Mouse (Mus musculus) layer of hippocampus, adult 18-20 months (tissue): ENCODE data around the gene Apela. TPM values are rescaled to one million over a fixed set of nuclear protein-coding genes. Genes with fewer than 3 reads are reported as not detected.

ENCODE experiments used
- DNase-seq, 2 experiments: peaks; one replicate each; pipeline ENCODE4 v3.0.0; 2022; ENCODE audit warnings: low spot score in 2 of 2
- long read RNA-seq: library from polyadenylated mRNA; stranded (forward); transcript quantifications from one replicate; pipeline ENCODE4 v2.0.0, GENCODE M21; 2021
- total RNA-seq, 2 experiments: library from RNA; stranded (reverse); gene quantifications; 2 replicates each; pipeline ENCODE4 v1.2.3; 2021

The Apela gene
- total RNA-seq = not detected
- long read RNA-seq = 0 reads

- DNase-seq = peak; percentile 11 to 55
Observed at GRCm38 (mm10) chr8:65037117-65037533, at the start of gene Apela. Gene Apela, minus strand, starts transcription at chr8:65037336.

DNA sequence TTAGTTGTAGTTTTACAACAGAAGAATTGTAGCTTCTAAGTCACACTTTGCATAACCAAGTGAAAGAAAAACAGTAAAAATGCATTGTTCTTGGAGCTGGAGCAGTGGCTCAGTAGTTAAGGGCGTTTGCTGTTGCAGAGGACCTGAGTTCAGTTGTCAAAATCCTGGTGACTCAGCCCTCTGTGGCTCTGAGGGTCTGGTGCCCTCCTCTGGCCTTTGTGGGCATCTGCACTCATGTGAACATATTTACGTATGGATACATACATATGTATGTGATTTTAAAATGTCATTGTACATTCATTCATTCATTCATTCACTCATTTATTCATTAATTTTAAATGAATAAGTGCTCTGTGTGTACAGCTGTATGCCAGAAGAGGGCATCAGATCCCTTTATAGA lies 48.5 kb upstream of the Apela start:
- DNase-seq = no peak

GRCm38 (mm10) chr8:65080731-65081130 lies 43.6 kb upstream of the Apela start:
- no peak for DNase-seq

DNA sequence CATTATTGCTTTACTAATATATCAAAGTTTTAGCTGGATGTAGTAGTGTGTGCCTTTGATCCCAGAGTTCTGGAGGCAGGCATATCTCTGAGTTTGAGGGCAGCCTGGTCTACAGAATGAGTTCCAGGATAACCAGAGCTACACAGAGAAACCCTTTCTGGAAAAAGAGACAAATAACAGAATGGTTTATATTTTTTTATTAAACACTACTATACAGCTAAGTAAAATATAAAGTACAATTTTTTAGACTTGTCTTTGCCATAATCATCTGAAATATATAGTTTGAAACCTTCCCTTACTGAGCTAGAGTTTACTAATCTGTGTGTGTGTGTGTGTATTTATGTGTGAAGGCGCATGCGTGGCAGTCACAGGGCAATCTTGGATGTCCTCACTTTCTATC lies 37.6 kb upstream of the Apela start, which contains the start of gene Gm10663:
Gene Gm10663, plus strand, starts transcription at position 301 of the 400 bp plus-strand sequence.
- DNase-seq = no peak

DNA sequence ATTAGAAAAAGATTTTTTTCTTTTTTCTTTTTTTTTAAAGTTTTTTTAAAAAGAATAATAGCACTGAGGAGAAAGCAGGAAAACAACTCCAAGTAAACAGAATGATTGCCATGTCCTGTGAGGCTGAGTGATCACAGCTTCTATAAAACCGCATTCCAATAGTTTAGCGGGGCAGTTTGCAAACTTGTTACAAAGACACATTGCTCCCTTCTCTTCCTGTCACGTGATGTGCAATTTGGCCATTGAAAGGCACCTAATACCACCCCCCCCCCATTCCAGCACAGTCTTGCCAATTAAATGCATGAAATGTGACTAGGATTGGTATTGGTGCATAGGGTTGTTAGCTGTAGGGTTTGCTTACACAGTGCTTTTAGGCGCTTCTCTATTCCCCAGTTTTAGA lies 33.9 kb upstream of the Apela start:
- no peak for DNase-seq

- DNase-seq = no peak
Observed at GRCm38 (mm10) chr8:65068473-65068819, 31.3 kb upstream of the Apela start.

DNA sequence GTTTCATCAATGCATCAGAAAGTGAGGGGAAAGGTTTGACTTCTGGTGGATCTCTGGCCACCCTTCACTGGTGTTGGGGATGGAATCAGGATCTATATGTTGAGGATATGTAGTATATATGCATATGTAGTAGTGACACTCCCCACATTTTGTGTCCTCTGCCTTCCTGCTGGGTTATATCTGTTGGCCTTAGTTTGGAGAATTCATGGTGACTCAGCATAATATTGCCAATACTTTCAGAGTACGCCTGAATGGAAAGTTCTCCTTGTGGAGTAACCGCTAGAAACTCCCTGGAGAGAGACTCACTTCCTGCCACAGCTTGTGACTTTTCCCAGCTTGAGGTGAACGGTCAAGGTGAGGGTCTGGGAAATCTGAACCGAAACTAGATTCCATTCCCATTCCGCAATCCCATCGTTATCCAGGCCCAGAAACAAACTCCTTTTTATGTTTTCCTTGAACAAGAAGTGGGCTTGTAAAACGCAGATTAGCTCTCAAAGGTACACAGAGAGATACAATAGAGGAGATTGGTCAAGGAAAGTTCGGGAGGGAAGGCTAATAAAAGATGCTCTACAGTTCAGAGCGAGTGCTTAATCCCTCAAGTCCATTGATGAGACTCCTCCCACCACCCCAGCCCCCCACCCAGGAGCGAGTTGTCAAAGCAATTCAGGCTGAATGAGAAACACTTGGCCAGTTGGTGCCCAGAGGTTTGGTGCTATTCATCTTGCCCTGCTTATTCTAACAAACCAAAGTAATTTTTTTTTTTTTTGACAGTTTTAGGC lies 30.7 kb upstream of the Apela start:
- no peak for DNase-seq

- no peak for DNase-seq
Observed at GRCm38 (mm10) chr8:65067031-65067430, 29.9 kb upstream of the Apela start.

DNA sequence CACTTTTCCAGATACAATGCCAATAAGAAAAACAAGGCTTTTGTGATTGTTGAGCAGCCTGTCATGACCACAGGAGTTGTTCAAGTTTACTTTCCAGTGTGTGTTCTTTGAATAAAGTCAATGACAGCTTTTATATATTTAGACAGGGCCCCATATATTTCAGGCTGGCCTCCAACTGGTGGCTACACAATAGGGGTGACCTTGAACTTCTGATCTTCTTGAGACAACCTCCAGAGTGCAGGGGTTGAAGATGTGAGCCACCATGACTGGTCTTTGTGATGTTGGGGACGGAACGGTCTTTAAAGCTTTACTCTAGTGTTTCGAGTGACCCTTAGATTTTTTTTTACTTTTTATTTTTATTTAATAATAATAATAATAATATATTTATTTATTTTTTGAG lies 28.5 kb upstream of the Apela start:
- DNase-seq = no peak

GRCm38 (mm10) chr8:65064071-65064470 lies 26.9 kb upstream of the Apela start:
- DNase-seq = no peak

- DNase-seq = no peak
Observed at GRCm38 (mm10) chr8:65062195-65062594, 25.1 kb upstream of the Apela start.

DNA sequence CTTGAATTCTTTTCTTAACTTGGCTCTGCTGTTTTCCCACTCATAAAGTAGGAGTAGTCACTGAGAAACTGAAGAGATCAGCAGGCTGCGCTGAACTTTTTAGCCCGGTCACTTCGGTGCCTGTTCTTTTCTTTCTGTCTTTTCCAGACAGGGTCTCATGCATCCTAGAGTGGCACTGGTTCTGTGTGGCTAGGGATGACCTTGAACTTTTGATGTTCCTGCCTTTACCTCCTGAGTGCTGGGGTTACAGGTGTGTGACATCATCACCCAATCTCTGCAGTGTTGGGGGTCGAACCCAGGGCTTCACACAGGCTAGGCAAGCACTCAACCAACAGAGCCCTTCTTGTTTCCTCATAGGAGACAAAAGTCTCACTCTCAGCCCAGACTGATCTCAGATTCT lies 19.6 kb upstream of the Apela start:
- DNase-seq = no peak

DNA sequence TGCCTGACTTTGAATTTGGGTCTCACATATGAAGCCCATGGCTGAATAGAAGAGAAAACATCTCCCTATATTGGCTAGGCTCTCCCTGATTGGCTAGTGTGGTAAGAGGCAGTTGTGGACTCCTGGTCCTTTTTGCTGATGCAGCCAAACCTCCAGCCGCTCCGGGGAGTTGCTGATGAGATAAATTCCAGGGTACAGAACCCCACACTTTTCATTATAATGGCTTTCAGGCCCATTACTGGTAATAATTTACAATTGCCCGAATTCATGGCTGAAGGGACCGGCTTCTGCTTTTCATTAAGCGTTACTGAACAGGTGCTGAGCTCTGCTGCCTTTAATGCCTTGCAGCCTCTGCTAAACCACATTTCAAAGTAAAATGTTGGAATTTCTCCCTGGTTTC lies 16.8 kb upstream of the Apela start:
- no peak for DNase-seq

DNA sequence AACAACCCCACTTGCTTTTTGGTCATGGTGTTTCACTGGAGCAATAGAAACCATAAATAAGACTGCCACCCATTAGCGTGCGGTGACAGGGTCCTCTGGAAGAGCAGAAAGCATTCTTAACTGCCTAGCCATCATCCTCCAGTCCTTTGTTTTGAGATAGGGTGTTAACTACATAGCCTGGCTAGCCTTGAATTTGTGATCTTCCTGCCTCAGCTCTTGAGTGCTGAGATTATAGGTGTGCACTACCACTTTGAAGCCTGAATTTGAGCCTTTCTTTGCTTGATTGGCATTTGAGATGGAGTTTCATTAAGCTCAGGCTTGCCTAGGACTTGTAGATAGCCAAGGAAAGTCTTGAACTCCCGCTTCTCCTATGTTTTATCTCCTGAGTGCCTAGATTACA lies 16.4 kb upstream of the Apela start:
- DNase-seq = no peak

DNA sequence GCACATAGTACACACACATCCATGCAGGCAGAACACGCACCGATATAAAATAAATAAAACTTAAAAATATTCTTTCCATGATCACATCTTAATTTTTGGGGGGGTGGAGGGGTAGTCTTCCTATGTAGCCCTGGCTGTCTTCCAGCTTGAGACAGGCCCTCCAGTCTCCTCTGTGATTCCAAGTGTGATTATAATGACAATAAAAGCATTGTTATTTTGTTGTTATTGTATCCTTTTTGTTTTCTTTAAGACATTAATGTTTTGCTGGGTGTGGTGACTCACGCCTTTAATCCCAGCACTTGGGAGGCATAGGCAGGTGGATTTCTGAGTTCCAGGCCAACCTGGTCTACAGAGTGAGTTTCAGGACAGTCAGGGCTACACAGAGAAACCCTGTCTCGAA lies 10.7 kb upstream of the Apela start:
- no peak for DNase-seq

GRCm38 (mm10) chr8:65047193-65047592 lies 10.1 kb upstream of the Apela start:
- no peak for DNase-seq

DNA sequence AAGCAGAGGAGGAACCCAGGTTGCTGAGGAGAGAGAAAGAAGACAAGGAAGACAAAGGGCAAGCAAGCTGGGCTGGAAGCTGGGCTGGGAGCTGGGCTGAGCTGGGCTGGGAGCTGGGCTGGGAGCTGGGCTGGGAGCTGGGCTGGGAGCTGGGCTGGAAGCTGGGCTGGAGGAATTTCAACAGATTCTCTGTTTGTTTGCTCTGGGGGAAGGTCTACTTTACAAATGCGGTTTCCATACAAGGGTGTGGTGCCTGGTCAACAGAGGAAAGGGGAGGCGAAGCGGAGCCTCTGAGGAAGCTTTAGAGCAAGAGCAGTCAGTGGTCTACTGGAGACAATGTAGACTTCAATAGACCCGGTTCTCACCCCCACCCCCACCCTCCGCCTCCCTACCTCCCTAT lies 9.4 kb upstream of the Apela start:
- no peak for DNase-seq

- DNase-seq = no peak
Observed at GRCm38 (mm10) chr8:65034136-65034535, 3.0 kb downstream of the Apela start.

- no peak for DNase-seq
Observed at GRCm38 (mm10) chr8:65033056-65033455, 4.1 kb downstream of the Apela start.

GRCm38 (mm10) chr8:65032107-65032506 lies 5.0 kb downstream of the Apela start:
- DNase-seq = no peak

DNA sequence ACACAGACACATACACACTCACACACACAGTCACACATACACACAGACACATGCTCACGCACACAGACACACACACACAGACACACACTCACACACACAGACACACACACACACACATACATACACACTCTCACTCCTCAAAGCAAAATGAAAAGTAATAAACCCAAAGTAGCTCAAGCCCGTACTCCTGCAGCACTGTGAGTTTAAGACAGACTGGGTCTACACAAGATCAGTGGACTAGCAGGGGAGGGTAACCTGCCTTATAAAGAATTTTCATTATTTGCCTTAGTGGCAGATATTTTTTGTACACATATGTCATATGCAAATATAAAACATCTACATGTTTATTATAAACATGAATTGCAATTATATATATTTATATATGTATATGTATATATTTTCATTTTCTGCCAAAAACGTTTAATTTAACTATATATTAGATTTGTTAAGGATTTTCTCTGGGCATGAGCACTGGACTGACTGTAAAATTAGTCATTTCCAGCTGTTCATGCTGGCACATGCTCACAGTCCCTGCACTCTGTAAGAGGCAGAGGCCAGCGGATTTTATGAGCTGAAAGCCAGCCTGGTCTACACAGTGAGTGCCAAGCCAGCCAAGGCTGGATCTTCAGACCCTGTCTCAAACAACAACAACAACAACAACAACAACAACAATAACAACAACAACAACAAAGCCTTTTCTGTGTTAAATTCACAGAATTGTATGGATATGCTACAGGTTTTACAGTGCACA lies 6.2 kb downstream of the Apela start:
- DNase-seq = no peak

DNA sequence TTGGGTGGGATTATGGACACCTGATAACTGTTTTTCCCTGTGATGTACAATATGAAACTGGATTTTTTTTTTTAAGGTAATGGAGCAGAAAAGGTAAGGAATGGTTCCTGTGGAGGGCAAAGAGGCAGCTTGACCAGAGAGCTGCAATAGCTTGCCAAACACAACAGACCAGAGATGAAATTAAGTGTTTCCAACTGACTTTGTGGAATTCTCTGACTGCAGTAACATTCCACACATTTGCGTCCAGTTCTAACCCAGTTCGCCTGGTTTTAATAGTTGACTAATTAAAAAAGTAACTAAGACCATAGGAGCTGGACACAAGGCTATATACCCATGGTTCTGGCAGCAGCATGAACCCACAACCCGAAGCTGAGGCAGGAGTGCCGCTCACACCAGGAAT lies 7.4 kb downstream of the Apela start:
- DNase-seq = no peak
